Mouse (Mus musculus) frontal cortex, adult (tissue): ENCODE data around the gene Foxg1.
A peak's percentile ranks its signal among the peaks of the same experiment; 100 is the strongest.

Experiments used
- ATAC-seq: cut with Nextera tagmentation; 2 replicates; pipeline ENCODE4 v1.9.2; 2017; ENCODE audit warnings: mild to moderate bottlenecking, moderate library complexity, mixed read lengths; ENCODE audit not compliant: low TSS enrichment

Foxg1 gene

DNA sequence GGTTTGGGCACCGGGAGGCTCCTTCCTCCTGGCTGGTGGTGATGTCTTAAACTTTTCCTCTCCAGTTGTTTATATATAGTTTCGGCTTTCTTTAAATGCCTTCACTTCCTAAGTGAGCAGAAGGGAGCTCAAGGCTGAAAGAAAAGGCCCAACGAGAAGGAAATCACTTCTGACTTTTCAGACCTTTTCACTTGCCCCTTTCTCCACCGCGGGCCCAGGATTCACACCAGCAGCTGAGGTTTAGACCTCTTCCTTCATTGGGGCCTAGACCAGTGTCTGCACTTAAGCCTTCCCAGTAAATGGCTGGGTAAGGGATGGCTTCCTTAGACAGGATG is 19.3 kb downstream of the Foxg1 start:
- ATAC-seq = peak; percentile 26

DNA sequence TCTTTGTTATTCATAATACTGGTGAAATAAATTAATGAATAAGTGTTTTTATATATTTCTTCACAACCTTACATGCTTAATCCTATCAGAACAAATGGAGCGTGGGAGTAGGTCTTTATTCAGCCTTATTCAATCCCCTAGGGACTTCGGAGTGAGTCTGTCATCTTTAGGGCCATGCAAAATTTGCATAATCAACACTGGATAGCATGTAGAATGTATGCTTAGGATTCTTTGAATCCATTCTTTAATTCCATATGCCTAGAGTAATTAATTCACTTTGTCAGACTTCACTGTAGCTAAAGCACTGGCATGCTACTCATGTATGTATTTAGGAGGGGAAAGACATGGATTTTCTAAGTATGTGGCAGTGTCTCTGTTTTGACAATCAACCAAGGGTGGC is 27.4 kb downstream of the Foxg1 start:
- no peak for ATAC-seq

DNA sequence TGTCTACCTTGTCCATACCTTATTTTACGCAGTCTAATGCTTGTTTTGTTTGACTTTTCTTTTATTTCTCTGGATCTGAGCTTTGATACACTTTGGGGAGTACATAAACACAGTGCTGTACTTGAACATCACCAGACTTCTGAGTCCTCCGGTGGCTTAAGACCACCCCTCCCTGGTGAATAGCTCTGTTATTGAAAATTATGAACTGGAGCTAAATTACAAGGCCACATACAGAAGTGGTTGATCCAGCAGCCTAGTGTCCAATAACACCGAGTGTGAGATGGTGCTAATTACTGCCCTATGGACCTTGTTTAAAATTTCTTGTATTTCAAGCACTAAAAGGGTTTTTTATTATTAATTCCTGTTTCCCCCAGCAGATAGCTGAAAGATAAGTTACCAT is 35.5 kb downstream of the Foxg1 start:
- ATAC-seq = no peak
